Mouse (Mus musculus) cerebellum, adult (tissue): ENCODE results near the gene 1700029F12Rik.
A peak's percentile ranks its signal among the peaks of the same experiment; 100 is the strongest.

ENCODE experiments used
- ATAC-seq: cut with Nextera tagmentation; 2 replicates; pipeline ENCODE4 v1.9.2; 2017; ENCODE audit warnings: mild to moderate bottlenecking, moderate library complexity, mixed read lengths; ENCODE audit not compliant: insufficient number of reproducible peaks, low FRiP score, low TSS enrichment

1700029F12Rik gene

DNA sequence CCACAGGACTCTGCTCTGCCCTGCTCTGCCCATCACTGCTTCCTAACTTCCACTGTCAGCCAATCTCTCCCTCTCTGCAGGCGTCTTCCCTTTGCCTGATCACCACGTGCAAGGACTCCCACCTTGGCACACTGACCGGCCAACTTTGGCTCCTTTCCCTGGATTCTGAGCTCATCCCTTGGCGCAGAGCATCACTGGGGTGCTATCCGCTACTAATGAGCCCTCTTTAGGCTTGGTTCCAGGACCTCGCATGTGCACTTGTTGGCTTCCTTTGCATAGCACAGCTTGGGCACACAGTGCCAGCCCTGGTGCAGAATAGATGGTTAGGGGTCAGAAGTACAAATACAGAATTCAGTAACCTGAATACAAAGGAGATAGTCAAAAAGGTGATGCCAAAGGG, 17.0 kb upstream of the 1700029F12Rik start:
- 0 out of 2 replicates have a peak, but pooled peaks have one; percentile 17 for ATAC-seq

DNA sequence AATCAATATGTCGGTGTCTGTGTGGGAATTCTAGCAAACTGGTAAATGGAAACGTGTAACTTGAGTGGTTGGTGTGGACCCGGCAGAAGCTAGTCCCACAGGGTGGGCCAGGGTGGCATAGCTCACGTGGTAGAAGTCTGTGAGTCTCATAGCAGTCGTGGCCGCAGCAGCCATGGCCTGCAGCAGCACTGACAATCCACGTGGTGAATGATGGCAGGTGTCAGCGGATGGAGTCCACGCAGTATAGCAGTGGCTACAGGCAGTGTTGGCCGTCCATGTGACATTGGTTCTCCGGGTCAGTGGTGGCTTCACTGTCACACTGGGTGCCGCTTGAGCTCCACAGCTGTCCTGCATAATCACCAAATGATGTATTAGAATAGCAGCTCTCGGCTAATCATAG, 4.1 kb downstream of the 1700029F12Rik start:
- no peak for ATAC-seq

DNA sequence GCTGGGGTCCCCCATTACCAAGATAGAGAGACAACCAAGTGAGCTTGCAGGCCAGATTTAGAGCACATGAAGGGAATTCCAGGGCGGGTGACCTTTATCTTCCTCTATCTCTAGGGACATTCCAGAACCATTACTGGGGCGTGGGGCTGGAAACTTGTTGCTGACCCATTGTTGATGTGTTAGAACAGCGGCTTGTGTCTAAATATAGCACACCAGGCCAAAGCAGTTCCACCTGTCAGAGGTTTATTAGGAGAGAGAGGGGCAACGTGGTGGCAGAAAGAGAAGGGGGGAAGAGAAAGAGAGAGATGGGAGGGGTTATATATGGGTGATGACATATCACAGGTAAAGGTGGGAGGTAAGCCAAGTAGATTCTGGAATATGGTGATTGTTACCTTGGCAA, 12.3 kb downstream of the 1700029F12Rik start:
- no peak for ATAC-seq

DNA sequence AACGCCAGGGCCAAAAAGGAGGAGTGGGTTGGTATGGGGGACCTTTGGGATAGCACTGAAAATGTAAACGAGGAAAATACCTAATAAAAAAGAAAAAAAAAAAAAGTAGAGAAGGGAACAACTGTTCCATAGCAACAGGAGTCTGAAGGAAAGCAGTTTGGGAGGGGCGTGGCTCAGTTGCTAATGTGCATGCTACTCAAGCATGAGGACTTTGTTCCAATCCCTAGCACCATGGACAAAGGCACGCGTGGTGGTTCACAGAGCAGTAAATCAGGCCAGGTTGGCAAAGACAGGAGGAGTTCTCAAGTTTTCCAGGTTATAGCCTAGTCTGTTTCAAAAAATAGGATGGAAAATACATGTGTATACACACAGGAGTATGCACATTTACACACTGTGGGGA, 14.0 kb downstream of the 1700029F12Rik start:
- ATAC-seq = no peak

DNA sequence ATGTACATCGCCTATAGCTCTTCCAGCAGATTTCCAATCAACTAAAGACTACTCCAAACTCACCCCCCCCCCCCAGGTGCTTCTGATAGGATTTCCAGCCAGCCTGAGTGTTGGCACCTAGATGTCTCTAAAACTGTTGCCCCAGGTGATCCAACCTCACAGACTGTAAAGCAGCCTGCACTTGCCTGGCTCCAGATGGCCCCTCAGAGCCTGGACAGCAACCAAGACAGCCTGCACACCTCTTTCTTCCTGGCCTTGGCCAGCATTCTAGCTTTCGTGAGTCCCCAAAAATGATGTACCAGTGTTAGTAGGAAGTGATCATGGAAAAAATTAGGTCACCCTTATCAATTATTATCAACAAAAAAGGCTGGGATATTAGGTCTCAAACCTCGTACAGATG, 16.5 kb downstream of the 1700029F12Rik start:
- peak; percentile 82 for ATAC-seq

DNA sequence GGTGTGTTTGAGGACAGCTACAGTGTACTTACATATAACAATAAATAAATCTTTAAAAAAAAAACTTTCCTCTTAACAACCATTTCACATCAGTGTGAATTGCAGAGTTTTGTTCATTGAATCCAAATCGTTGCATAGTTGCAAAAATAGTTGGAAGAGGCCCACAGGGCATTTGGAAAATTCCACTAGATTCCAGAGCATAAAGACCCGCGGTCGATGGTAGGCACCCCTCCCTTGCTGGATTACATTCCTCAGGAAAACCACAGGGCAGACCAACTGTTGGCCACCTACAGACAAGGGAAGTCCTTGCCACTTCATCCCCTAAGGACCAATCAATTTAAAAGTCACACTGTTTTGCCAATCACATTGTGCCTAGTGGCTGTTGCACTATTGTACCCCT, 19.8 kb downstream of the 1700029F12Rik start:
- ATAC-seq = no peak

DNA sequence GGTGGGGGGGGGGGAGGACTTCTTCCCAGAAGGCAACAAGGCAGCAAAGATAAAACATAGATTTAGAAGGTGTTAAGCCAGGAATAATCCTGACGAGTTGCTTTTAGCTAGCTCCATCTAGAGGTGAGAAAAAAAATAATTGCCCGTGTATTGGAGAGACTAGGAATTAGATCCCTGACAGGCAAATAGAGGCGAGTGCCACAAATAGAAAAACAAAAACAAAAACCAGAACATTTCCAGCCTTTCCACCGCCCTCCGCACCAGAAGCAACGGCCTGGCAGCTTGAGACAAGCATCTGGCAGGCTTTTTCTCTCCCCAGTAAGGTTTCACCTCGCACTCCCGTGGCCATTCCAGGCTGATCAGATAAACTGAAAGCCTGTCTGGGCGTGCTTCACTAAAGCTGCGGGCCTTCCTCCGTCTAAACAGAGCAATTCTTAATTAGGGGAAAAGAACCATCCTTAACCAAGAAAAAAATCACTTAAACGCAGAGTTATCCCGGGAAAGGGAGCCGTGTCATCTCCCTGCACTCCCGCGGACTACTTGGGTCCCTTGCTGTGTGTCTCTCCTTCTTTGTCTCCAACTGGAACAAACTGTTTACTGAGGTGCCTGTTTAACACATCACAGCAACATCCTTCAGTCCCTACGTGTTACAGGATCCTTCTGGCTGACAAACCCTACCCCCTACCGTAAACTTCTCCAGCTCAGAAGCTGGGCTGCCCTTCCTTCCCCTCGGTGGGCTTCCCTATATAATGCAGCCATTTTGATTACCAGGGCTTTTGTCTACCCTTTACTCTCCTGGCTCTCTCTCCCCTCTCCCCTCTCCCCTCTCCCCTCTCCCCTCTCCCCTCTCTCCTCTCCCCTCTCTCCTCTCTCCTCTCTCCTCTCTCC, 25.7 kb downstream of the 1700029F12Rik start:
- ATAC-seq = peak; percentile 79; the same call in 1 of the 2 replicates

DNA sequence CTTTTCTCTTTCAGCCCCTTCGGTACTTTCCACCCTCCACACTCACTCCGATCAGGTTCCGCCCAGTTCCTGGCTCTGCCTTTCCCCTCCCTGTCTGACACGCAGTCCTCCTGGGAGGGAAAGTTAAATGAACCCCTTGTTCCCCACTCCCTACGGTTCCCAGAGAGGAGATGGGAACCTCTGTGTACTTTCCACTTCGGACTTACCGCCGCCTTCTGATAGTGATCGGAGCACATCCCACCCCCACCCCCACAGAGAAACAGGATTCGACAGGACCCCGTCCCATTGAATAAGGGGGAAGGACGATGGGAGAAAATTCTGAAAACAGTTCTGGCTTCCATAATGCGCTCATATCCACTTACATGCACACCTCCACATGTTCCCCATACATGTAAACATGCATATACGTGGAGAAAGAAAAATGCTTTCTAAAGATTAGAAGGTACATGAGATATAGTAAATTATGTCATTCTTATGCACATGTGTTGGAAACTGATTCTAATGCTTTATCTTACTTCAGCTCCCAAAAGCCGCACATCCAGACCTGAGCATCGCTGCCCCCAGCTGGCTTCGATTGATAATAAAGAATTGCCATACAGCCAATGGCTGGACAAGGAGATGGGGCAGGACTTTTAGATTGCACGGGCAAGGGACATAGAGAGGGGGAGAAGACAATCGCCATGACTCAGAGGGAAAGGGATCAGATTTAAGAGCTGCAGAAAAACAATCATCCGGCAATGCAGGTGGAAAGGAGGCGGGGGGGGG, 26.5 kb downstream of the 1700029F12Rik start:
- ATAC-seq = 0 out of 2 replicates have a peak, but pooled peaks have one; percentile 46

DNA sequence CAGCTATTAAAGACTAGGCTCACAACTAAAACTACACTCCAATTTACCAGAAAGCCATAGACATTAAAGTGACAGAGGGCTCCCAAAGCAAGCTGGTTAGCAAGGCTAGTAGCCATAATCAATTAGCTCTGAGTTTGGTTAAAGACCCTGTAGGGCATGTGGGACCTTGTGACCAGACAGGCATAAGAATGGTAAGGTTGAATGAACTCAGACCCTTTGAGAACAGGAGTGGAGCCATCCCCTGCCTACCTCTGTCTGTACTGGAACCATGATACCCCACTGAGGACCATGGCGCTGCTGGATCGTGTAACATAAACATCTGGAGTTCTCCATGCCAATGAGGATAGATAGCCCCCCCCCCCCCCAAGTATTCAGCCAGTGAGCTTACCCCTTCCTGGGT, 27.4 kb downstream of the 1700029F12Rik start:
- ATAC-seq = no peak

DNA sequence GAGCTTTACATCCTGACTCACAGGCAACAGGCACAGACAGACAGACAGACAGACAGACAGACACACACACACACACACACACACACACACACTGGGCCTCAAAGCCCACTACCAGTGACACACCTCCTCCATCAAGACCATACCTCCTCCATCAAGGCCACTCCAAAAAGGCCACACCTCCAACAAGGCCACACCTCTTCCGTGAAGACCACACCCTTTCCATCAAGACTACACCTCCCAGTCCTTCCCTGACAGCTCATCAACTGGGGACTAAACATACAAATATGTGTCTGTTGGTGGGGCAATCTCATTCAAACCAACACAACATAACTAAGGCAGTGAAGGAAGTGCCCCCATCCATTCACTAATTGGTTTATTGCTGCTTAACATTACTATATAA, 37.1 kb downstream of the 1700029F12Rik start:
- no peak for ATAC-seq

DNA sequence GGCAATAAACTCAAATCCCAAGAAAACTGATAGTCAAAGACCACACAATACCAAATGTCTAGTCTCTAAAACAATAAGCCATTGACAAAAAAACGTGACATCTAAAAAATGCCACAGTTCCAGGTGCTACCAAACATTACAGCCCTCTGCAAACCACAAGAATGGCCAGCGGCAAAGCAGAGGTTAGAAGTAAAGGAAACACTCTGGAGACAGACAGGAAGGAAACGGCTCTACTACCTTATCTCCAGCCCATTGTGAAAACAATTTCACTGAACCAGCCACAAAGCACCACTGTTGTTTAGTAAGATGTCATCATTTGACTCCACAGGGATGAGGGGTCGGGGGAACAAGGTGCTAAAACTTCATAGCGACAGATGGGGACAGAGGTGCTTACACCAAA, 38.9 kb downstream of the 1700029F12Rik start:
- ATAC-seq = no peak

DNA sequence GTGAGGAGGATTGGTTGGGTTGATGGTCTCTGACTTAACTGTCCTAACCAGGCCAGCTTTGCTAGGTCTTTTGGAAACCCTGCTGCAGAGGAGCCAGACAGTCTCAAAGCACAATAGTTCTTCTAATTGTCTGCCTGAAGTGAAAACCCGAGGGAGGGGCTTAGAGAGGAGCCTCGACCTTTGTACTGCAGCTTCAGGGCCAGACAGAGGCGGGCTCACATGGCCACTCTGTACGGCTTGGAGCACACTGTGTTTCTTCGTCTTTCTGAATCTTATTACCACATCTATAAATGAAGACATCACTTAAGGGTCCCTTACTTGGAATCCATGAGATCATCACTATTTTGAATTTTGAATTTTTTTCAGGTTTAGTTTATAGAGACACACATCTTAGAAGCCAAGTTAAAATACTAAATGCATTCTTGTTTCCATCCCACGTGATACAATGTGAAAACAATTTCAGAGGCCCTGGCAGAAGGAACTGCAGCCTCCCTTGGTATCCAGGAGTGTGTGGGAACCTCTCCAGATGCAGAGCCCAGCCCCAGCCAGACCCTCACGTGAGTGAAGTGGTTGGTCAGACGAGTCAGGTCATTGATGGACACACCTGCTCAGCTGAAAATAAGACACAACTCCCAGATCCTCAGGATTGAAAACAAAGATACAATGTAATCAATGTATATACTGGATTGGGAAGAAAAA, 40.7 kb downstream of the 1700029F12Rik start:
- ATAC-seq = no peak

DNA sequence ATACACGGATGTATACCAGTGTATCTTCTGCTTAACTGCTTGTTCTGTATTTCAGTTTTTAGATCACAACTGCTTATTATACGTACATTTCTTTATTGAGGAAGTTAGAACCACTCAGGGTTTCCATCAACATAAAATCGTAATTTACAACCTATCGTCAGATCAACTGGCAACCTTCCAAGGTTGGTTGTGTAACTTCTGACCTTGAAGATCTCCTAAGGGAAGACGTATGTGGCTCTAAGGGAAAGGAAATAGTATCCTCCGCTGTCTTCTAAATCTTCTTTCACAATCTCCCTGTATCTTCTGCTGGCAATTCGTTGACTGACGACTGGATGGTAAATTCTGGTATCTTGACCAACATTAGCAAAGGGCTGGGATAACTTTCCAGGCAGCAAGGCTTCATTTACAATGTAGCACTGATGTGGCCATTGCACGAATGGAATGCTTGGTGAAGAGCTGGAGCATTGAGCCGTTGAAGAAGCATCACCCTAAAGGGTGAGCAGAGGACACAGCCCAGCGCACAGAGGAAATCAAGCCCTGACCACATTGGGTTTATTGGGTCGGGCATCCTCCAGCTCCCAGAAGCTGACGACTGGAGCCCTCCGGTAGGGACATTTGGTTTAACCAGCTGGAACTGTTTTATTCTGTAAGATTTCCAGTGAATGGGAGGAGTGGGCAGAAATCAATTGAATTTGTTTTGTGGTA, 43.4 kb downstream of the 1700029F12Rik start:
- ATAC-seq = no peak

DNA sequence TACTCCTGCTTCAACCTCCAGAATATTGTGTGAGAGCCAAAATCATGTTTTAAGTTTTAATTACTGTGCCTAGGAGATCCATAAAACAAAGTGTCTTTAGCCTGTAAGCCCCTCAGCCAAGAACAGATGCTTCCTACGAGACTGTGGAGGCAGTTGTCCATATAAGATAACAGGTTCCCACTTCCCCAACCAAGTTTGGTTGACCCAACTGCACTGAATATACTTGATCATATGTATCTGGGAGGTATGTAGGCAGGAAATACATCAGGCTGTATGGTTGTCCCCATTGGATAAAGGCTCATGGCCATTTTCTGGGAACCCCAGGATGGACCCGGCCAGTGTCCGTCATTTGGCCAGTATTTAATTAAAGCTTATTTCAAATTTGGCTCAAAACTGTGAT, 44.1 kb downstream of the 1700029F12Rik start:
- no peak for ATAC-seq

DNA sequence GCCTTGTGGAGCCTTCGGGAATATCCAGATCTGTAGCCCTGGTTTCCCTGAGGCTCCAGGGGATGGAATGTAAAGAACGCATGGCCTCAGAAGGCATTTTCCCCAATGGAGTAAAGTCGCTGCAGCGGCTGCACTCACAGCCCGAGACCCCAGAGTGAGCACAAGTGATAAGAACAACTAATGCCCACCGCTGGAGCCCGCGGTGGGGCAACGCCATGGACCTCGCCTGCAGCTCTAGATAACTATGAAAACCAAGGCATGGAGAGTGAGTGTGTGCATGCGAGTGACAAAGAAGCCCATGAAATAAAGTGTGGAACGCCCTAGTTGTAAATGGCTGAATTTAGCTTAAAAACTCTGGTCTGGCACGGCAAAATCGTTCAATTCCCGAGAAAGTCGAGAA, 45.0 kb downstream of the 1700029F12Rik start:
- no peak for ATAC-seq

DNA sequence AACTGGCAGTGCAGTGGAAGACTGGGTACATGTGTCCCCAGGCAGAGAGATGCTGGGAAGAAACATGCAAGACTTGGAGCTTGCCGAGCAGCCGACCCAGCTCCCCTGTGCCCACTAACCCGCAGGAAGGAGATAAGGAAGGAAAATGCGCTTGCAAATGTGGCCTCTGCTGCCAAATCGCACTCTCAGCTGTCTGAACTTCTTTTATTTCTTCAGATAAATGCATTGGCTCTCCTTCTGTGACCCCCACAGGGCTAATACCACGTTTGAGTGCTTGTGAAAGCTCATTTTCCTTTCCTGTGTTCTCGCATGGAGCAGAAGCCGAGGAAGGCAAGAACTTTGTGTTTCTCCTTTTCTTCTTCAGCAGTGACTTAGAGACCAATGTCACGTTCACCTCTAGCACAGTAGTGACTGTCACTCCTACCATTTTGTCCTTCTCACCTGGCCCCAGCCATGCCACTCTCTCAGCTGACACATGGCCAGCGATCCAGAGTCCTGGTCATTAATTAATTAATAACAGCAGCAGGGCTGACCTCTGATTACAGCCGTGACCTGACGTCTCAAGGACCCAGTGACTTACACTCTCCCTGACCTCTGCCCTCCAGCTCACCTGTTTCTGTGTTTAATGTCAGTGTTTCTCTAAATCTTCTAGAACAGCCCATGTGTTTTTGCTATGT, 48.4 kb downstream of the 1700029F12Rik start:
- ATAC-seq = no peak

DNA sequence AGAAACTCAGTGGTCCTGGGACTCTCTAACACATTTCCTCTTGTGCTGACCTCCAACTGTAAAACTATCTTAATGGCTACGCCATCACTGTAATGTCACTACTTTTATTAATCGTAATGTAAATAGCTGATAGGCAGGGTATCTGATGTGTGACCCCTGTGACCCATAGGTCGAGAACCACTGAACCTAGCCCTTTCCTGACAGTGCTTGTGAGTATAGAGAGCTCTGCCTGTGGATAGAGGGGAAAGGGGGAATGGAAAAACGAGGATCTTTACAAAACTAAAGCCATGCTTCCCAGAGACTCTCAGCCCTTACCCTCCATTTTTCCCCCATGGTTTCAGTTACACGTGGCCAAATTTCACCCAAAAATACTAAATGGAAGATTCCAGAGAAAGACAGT, 49.5 kb downstream of the 1700029F12Rik start:
- ATAC-seq = no peak

DNA sequence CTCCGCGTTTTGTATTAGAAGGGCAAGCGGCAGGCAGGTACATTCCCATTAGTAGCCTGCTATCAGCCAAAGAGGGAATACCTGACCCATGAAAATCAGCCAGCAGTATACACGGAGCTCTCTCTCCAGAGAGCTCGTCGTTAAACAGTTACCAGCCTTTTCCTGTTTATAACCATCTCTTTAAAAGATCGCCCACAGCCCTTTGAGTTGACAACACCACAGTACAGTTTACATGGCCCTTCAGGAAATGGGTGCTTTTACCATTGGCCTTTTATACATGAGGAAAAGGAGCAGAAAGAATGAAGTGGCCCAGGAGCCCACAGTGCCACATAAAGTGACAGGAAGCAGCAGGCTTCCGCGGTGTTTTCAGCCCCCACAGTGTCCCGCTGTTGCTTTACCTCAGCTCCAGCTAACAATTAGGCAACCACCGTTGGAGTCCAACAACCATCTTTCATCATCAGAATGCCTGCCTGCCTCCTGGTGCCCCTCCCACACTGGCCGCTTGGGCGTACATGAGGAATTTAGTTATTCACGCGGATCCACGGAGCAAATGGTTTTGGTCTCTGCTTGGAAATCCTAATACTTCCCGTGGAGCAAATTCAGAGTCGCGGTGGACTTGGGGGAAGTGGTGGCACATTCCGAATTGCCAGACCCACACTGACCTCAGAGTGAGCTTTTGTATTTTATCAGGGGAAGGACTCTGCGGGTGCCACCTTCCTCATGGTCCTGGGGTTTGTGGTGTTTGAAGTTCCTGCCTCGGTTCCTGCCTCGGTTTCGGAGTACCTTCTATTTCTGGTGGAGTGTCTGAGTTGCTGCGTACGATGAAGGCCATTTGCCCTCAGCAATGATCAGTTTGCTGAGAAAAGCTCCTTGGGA, 50.7 kb downstream of the 1700029F12Rik start:
- ATAC-seq = no peak

DNA sequence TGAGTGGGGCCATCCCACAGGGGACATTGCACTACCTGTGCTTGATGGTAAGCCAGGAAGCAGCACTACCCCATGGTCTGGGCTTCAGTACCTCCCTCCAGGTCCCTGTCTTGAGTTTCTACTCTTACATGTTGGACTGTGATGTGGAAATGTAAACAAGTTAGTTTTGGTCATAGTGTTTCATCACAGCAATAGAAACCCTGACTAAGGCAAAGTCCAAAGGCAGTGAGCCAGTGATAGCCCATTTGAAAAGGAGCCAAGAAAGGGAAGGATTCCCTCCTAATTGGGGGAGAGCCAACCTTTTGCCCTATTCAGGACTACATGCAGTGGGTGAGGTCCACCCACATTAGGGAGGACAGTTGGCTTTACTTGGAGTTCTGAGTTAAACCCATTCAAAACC, 53.6 kb downstream of the 1700029F12Rik start:
- ATAC-seq = no peak
